Mouse (Mus musculus) heart, postnatal 0 days (tissue): ENCODE measurements around the gene Acsm4. TPM values are rescaled to one million over a fixed set of nuclear protein-coding genes. Genes with fewer than 3 reads are reported as not detected.

ENCODE experiments used
- ATAC-seq: fragments of 200-750 bp; cut with Nextera tagmentation; 2 replicates; pipeline ENCODE4 v1.8.0; 2017; ENCODE audit warnings: low read depth, moderate number of reproducible peaks, moderate library complexity; ENCODE audit not compliant: insufficient read depth
- DNase-seq: peaks from one replicate; pipeline ENCODE4 v3.0.0-alpha.2; 2016; ENCODE audit warnings: low spot score
- H3K27ac ChIP-seq: fragments of 300-500 bp; sonication (generic); 2 replicates; pipeline ENCODE4 v1.5.1; 2014; ENCODE audit warnings: low read depth, mild to moderate bottlenecking
- H3K27me3 ChIP-seq: fragments of 300-500 bp; sonication (generic); 2 replicates; pipeline ENCODE4 v1.6.1; 2014; ENCODE audit warnings: low read length, mixed read lengths; ENCODE audit not compliant: control insufficient read depth, insufficient read depth
- H3K36me3 ChIP-seq: fragments of 300-500 bp; sonication (generic); replicated peaks from 2 replicates; pipeline ENCODE4 v1.6.1; 2014; ENCODE audit warnings: low read length, mixed read lengths; ENCODE audit not compliant: control insufficient read depth, insufficient read depth
- H3K4me1 ChIP-seq: fragments of 300-500 bp; sonication (generic); 2 replicates; pipeline ENCODE4 v1.6.1; 2014; ENCODE audit warnings: antibody characterized with exemption; ENCODE audit not compliant: control insufficient read depth, insufficient read depth
- H3K4me2 ChIP-seq: fragments of 300-500 bp; sonication (generic); 2 replicates; pipeline ENCODE4 v1.6.1; 2014; ENCODE audit warnings: low read depth, mild to moderate bottlenecking, low read length, moderate library complexity
- H3K4me3 ChIP-seq: fragments of 300-500 bp; sonication (generic); 2 replicates; pipeline ENCODE4 v1.5.1; 2014; ENCODE audit warnings: low read depth, low read length
- H3K9ac ChIP-seq: fragments of 300-500 bp; sonication (generic); replicated peaks from 2 replicates; pipeline ENCODE4 v1.6.1; 2014; ENCODE audit warnings: low read depth, low read length, mixed read lengths
- H3K9me3 ChIP-seq: fragments of 300-500 bp; sonication (generic); replicated peaks from 2 replicates; pipeline ENCODE4 v1.6.1; 2016; ENCODE audit warnings: low read length; ENCODE audit not compliant: control insufficient read depth
- CTCF ChIP-seq: IDR thresholded peaks from 2 replicates; pipeline ENCODE4 v1.5.1; 2016; ENCODE audit warnings: antibody characterized with exemption, control low read depth, low read depth
- EP300 ChIP-seq: IDR thresholded peaks from 2 replicates; pipeline ENCODE4 v1.6.1; 2016; ENCODE audit warnings: antibody characterized with exemption, low read depth
- WGBS: fragments of 180-500 bp; shearing (Covaris S2); extraction: QIAGEN DNeasy Blood & Tissue Kit; methylation state at CpG from one replicate; pipeline ENCODE4 v1.1.7; 2014; 5-methylcytosine and 5-hydroxymethylcytosine counted together
- polyA plus RNA-seq: library from polyadenylated mRNA; unstranded; fragments of >200 nt; fragmentation: Nextera tagmentation; extraction: Ambion mirVana; gene quantifications from 2 replicates; pipeline ENCODE4 v1.2.1, GENCODE M21; 2015
- total RNA-seq: library from RNA; depleted of rRNA; stranded (reverse); fragments of >200 nt; gene quantifications from 2 replicates; pipeline ENCODE4 v1.2.3, GENCODE M21; 2014; ENCODE audit warnings: low replicate concordance; rRNA removed

Acsm4 gene
- total and polyA plus RNA-seq, 2 experiments from 2014 or later = not detected

DNA sequence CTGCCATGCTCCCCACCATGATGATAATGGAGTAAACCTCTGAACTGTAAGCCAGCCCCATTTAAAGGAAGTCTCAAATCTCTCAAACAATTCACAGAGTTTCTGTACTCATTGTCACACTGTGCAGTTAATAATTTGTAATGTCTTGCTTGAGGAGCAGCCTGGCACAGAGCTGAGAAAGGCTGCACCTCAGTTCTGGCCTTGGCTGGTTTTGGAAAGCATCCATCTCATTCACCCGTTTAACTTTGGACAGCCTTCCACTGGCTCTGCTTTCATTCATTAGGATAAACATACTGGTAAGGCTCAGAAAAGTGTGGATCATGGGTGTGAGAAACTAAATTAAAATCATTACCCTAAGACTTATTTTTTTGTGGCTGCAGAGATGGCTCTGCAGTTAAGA, 56.0 kb downstream of the Acsm4 start:
- no peak overlapping the region for H3K4me3 ChIP-seq
- H3K27me3 ChIP-seq = no peaks in the 10 kb centered on the region
- TF ChIP-seq CTCF (no peak), EP300 (no peak)
- H3K4me2 ChIP-seq = no peak overlapping the region
- WGBS = 78% methylated on average over 1 of the region's 1 CpGs
- H3K27ac ChIP-seq = no peak overlapping the region
- no peak for ATAC-seq
- no peaks in the 10 kb centered on the region for H3K4me1 ChIP-seq
- no peak for DNase-seq
- H3K9ac ChIP-seq = no peak overlapping the region
- no peaks in the 10 kb centered on the region for H3K9me3 ChIP-seq
- H3K36me3 ChIP-seq = no peaks in the 10 kb centered on the region

GRCm38 (mm10) chr7:119748761-119749160, 58.9 kb downstream of the Acsm4 start:
- H3K36me3 ChIP-seq = no peaks in the 10 kb centered on the region
- H3K9ac ChIP-seq = no peak overlapping the region
- no peaks in the 10 kb centered on the region for H3K4me1 ChIP-seq
- no peaks in the 10 kb centered on the region for H3K9me3 ChIP-seq
- no peak overlapping the region for H3K4me2 ChIP-seq
- no peak for TF ChIP-seq EP300
- TF ChIP-seq CTCF = no peak
- DNase-seq (no peak), ATAC-seq (no peak)
- no peak overlapping the region for H3K27ac ChIP-seq
- no peak overlapping the region for H3K4me3 ChIP-seq
- WGBS = 71% methylated on average over 1 of the region's 2 CpGs
- H3K27me3 ChIP-seq = no peaks in the 10 kb centered on the region

GRCm38 (mm10) chr7:119749942-119750341, 60.1 kb downstream of the Acsm4 start:
- Histone ChIP-seq H3K4me1 (no peaks in the 10 kb centered on the region), H3K27me3 (no peaks in the 10 kb centered on the region), H3K9me3 (no peaks in the 10 kb centered on the region), H3K4me3 (no peak overlapping the region), H3K9ac (no peak overlapping the region), H3K27ac (no peak overlapping the region), H3K36me3 (no peaks in the 10 kb centered on the region), H3K4me2 (no peak overlapping the region)
- ATAC-seq (no peak), DNase-seq (no peak)
- TF ChIP-seq EP300 (no peak), CTCF (no peak)
- WGBS = 41% methylated on average over 2 of the region's 2 CpGs

- no peak overlapping the region for H3K9ac ChIP-seq
- H3K4me1 ChIP-seq = no peaks in the 10 kb centered on the region
- WGBS = 88% methylated on average over 1 of the region's 1 CpGs
- no peak for DNase-seq
- ATAC-seq = no peak
- TF ChIP-seq EP300 = no peak
- no peak for TF ChIP-seq CTCF
- no peaks in the 10 kb centered on the region for H3K9me3 ChIP-seq
- no peaks in the 10 kb centered on the region for H3K36me3 ChIP-seq
- H3K27me3 ChIP-seq = no peaks in the 10 kb centered on the region
- H3K27ac ChIP-seq = no peak overlapping the region
- no peak overlapping the region for H3K4me3 ChIP-seq
- no peak overlapping the region for H3K4me2 ChIP-seq
Measured at GRCm38 (mm10) chr7:119753696-119754095, 63.9 kb downstream of the Acsm4 start.

DNA sequence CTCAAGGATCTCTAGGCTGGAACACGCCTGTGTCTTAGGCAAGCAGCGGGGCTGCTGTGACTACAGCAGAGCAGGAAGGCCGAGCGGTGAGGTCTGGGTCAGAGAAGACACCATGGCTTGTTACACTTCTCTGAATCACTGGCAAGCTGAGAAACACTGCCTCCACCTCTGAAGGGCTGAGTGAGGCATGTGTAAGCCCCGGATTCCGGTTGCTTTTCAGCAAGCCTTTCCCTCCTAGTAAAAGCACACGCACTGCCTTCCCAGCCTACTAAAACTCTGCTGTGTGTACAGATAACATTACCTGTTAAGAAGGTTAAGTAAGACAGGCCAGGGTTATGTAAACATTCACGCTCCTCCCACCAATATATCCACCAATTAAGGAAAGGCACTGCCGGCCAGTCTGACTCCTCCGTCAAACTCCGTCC, 70.7 kb downstream of the Acsm4 start, which contains the start of gene Acsm3:
TSS of gene Acsm3 (plus strand) at position 397 of the 425 bp plus-strand sequence.
- no peak for TF ChIP-seq EP300
- no peak for TF ChIP-seq CTCF

DNA sequence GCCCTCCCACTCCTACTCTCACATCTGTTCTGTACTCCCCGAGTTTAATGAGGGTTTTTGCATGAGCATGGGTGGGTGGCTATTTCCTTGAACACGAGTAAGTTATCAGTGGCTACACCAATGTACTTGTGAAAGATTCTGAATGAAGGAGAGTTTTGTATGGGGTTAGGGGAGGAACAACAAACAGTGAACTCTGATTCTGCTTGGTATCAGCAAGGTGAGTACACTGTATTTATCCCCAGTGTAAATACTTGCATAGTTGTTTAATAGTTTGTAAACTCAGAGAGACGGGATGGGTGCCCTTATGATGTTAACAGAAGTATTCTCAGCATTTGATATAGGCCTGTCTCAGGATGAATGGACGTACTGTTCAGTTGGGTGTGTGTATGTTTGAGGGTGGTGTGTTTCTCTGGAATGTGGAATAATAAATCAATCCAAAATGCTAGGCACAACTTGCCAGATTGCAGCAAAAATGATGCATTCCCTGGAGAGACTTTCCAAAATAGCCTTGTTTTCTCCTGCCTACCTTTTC, 72.4 kb downstream of the Acsm4 start:
- Histone ChIP-seq H3K27me3 (no peaks in the 10 kb centered on the region), H3K4me1 (no peaks in the 10 kb centered on the region), H3K4me2 (no peak overlapping the region), H3K9ac (no peak overlapping the region), H3K27ac (no peak overlapping the region), H3K4me3 (no peak overlapping the region), H3K36me3 (no peaks in the 10 kb centered on the region), H3K9me3 (no peaks in the 10 kb centered on the region)
- TF ChIP-seq CTCF = no peak
- TF ChIP-seq EP300 = no peak
- ATAC-seq (no peak), DNase-seq (no peak)
- 56% methylated on average over 4 of the region's 4 CpGs for WGBS

More for the DNA sequence above, 70.7 kb downstream of the Acsm4 start, which contains the start of gene Acsm3:
- ATAC-seq = no peak
- Histone ChIP-seq H3K9me3 (no peaks in the 10 kb centered on the region), H3K4me3 (no peak within 1 kb of the TSS), H3K4me1 (no peaks in the 10 kb centered on the region), H3K36me3 (no peaks in the 10 kb centered on the region), H3K27me3 (no peaks in the 10 kb centered on the region), H3K27ac (no peak within 1 kb of the TSS), H3K9ac (no peak within 1 kb of the TSS), H3K4me2 (no peak within 1 kb of the TSS)
- WGBS = 67% methylated on average over 11 of the region's 11 CpGs
- DNase-seq = no peak

Other genes with a start within 250 kb of the Acsm4 start
- gene Gp2, start 230.7 kb upstream of the Acsm4 start, total RNA-seq = not detected in 2 replicates
- gene Gp2, start 230.7 kb upstream of the Acsm4 start, polyA plus RNA-seq = 0.65 TPM in 1 of 2 replicates, not detected in the other
- gene Umod, start 210.7 kb upstream of the Acsm4 start, total RNA-seq = not detected in 2 replicates
- not detected in 2 replicates for gene Umod, start 210.7 kb upstream of the Acsm4 start, polyA plus RNA-seq
- gene Acsm5, start 170.6 kb upstream of the Acsm4 start, total RNA-seq = not detected in 2 replicates
- not detected in 2 replicates for gene Acsm5, start 170.6 kb upstream of the Acsm4 start, polyA plus RNA-seq
- gene Pdilt, start 166.5 kb upstream of the Acsm4 start, total RNA-seq = not detected in 2 replicates
- not detected in 2 replicates for gene Pdilt, start 166.5 kb upstream of the Acsm4 start, polyA plus RNA-seq
- gene Acsm2, start 135.7 kb upstream of the Acsm4 start, total RNA-seq = not detected in 2 replicates
- not detected in 2 replicates for gene Acsm2, start 135.7 kb upstream of the Acsm4 start, polyA plus RNA-seq
- not detected in 2 replicates for gene Acsm1, start 83.0 kb upstream of the Acsm4 start, total RNA-seq
- gene Acsm1, start 83.0 kb upstream of the Acsm4 start, polyA plus RNA-seq = 0.05 and 0.48 TPM in 2 replicates
- 15.8 and 21.1 TPM in 2 replicates for gene Thumpd1, start 30.8 kb downstream of the Acsm4 start, total RNA-seq
- gene Thumpd1, start 30.8 kb downstream of the Acsm4 start, polyA plus RNA-seq = 29.9 and 32.8 TPM in 2 replicates
- gene Acsm3, start 70.9 kb downstream of the Acsm4 start, total RNA-seq = 0.08 TPM in 1 of 2 replicates, not detected in the other
- gene Acsm3, start 70.9 kb downstream of the Acsm4 start, polyA plus RNA-seq = not detected in 2 replicates
- gene Rexo5, start 104.0 kb downstream of the Acsm4 start, total RNA-seq = 3.5 and 7.4 TPM in 2 replicates
- gene Rexo5, start 104.0 kb downstream of the Acsm4 start, polyA plus RNA-seq = 4.1 and 4.5 TPM in 2 replicates
- 4.1 and 12.1 TPM in 2 replicates for gene Eri2, start 104.0 kb downstream of the Acsm4 start, total RNA-seq
- gene Eri2, start 104.0 kb downstream of the Acsm4 start, polyA plus RNA-seq = 5.6 TPM in 2 replicates
- 3.0 and 11.9 TPM in 2 replicates for gene Lyrm1, start 205.8 kb downstream of the Acsm4 start, total RNA-seq
- 8.4 and 9.2 TPM in 2 replicates for gene Lyrm1, start 205.8 kb downstream of the Acsm4 start, polyA plus RNA-seq
- 2.8 and 8.2 TPM in 2 replicates for gene Dcun1d3, start 206.3 kb downstream of the Acsm4 start, total RNA-seq
- 4.8 and 5.5 TPM in 2 replicates for gene Dcun1d3, start 206.3 kb downstream of the Acsm4 start, polyA plus RNA-seq